Mouse (Mus musculus) liver, adult 2 months (tissue): ENCODE data around the gene Mup6.

Experiments
- CTCF ChIP-seq: fragments of 200-500 bp; IDR thresholded peaks from 2 replicates; pipeline ENCODE4 v1.5.1; 2011; ENCODE audit warnings: low read depth, low read length, control low read depth
- POLR2A ChIP-seq: fragments of 200-500 bp; IDR thresholded peaks from 2 replicates; pipeline ENCODE4 v1.6.1; 2011; ENCODE audit warnings: low read length, control low read depth; ENCODE audit not compliant: insufficient read depth; ENCODE audit errors: extremely low read depth

DNA sequence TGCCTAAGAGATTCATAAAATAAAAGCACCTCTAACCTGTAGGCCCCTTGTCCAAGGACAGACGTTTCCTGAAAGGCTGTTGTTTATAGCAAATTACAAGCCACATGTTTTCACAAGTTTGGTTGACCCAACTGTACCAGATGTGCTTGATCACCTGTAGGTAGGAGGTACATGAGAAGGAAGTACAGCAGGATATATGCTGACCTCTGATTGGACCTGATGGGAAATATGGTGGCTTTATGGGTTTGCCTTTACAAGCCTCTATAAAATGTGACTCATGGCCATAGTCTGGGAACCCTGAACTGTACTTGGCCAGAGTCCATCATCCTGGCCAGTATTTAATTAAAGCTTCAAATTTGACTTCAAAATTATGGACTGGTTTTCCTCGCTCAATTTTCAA, 26.6 kb upstream of the Mup6 start:
- TF ChIP-seq POLR2A (no peak), CTCF (no peak)
